ENCODE assay signal across 28 mouse cellular contexts in genomic region chr1:143888510-143888909, GRCm38 (mm10).
DNase-seq lines count a peak whose midpoint lies in the region; ATAC-seq lines count a peak whose summit lies in the region.
"Had no signal": no experiment of that assay in that cellular context is flagged by ENCODE, and none has a peak within 500 bp of the region (broad histone marks: within the 10 kb centered on the region; RNA-seq: fewer than 3 reads in every experiment).

No protein-coding gene starts in this region.

- H3K27me3 ChIP-seq in lung, embryonic 15.5 days = no peaks in the 10 kb centered on the region
- H3K27me3 ChIP-seq: CH12.LX; embryonic facial prominence, embryonic 13.5 days; embryonic facial prominence, embryonic 15.5 days; forebrain, embryonic 12.5 days; Patski had no signal

- no peak overlapping the region for H3K4me3 ChIP-seq in lung, embryonic 15.5 days
- H3K4me3 ChIP-seq: embryonic facial prominence, embryonic 13.5 days; embryonic facial prominence, embryonic 15.5 days; erythroblast, embryonic 14.5 days; forebrain, embryonic 10.5 days; forebrain, embryonic 12.5 days had no signal

- H3K4me1 ChIP-seq in lung, embryonic 15.5 days = peaks cover 10% of the 10 kb centered on the region
- H3K4me1 ChIP-seq: embryonic facial prominence, embryonic 13.5 days; embryonic facial prominence, embryonic 15.5 days; forebrain, embryonic 10.5 days; forebrain, embryonic 12.5 days had no signal

- no peak for ATAC-seq in lung, embryonic 15.5 days (ENCODE audit: borderline replicate concordance, extremely low read depth, low FRiP score, low TSS enrichment)
- ATAC-seq in common myeloid progenitor, adult 5-6 weeks (replicated peaks; ENCODE audit: low read depth, poor library complexity, severe bottlenecking) = 0 out of 2 replicates have a peak, but pooled peaks have one; percentile 22
- peak; percentile 89 for ATAC-seq in megakaryocyte, adult 5-6 weeks (ENCODE audit: poor library complexity, severe bottlenecking)
- ATAC-seq in inflammation-experienced regulatory T-cells, adult 6 months = no peak
- ATAC-seq: activated CD4-positive, CD25-positive, alpha-beta regulatory T cell, adult 4 months; CD4-positive, CD25-positive, alpha-beta regulatory T cell, adult 4 months; forebrain, embryonic 14.5 days; forebrain, embryonic 16.5 days; Patski had no signal

- H3K9me3 ChIP-seq in lung, embryonic 15.5 days = no peaks in the 10 kb centered on the region
- H3K9me3 ChIP-seq: embryonic facial prominence, embryonic 13.5 days; embryonic facial prominence, embryonic 15.5 days; forebrain, embryonic 12.5 days had no signal

- peak overlapping the region; percentile 53; the same call in 1 of the 2 replicates for H3K27ac ChIP-seq in lung, embryonic 15.5 days
- H3K27ac ChIP-seq: embryonic facial prominence, embryonic 13.5 days; embryonic facial prominence, embryonic 15.5 days; forebrain, embryonic 10.5 days; forebrain, embryonic 12.5 days had no signal

- H3K36me3 ChIP-seq in lung, embryonic 15.5 days = no peaks in the 10 kb centered on the region
- H3K36me3 ChIP-seq: embryonic facial prominence, embryonic 13.5 days; embryonic facial prominence, embryonic 15.5 days; forebrain, embryonic 10.5 days; forebrain, embryonic 12.5 days; G1E had no signal

- 82% methylated on average over 2 of the region's 2 CpGs for WGBS in lung, embryonic 15.5 days

- H3K4me2 ChIP-seq in lung, embryonic 15.5 days = no peak overlapping the region
- H3K4me2 ChIP-seq: embryonic facial prominence, embryonic 13.5 days; embryonic facial prominence, embryonic 15.5 days; forebrain, embryonic 12.5 days had no signal

- no peak for DNase-seq in lung, adult 18-20 months
- DNase-seq in heart, adult 11 months = no peak
- DNase-seq: adrenal gland, adult 8-10 months; adrenal gland, postnatal 14 days; adrenal gland, postnatal 36 days; B cell, adult 2 months; cerebellum, adult 11-12 months; cerebellum, adult 2 months; cerebellum, adult 9-10 months; cerebellum, postnatal 10 days; cerebellum, postnatal 25 days; embryo, embryonic 11 days had no signal

- H3K9ac ChIP-seq in lung, embryonic 15.5 days = no peak overlapping the region
- H3K9ac ChIP-seq: embryonic facial prominence, embryonic 13.5 days; embryonic facial prominence, embryonic 15.5 days; forebrain, embryonic 12.5 days had no signal

Comparison
In these comparisons a context has a peak if more than half of its experiments do, and no peak if none do; other contexts are left out.
1. ATAC-seq: peak in common myeloid progenitor, adult 5-6 weeks (single experiment) and megakaryocyte, adult 5-6 weeks (single experiment); none in lung, embryonic 15.5 days (single experiment) and inflammation-experienced regulatory T-cells, adult 6 months (single experiment).